Mouse (Mus musculus) small intestine, adult 2 months (tissue): ENCODE measurements around the gene Cmtm2a.

Experiments used
- CTCF ChIP-seq: fragments of 200-500 bp; IDR thresholded peaks from 2 replicates; pipeline ENCODE4 v1.5.1; 2012; ENCODE audit warnings: low read depth, mild to moderate bottlenecking, control low read depth, inconsistent platforms, low read length, moderate library complexity, mixed read lengths; ENCODE audit not compliant: insufficient replicate concordance, insufficient read length; ENCODE audit errors: extremely low read depth
- POLR2A ChIP-seq: fragments of 200-500 bp; IDR thresholded peaks from 2 replicates; pipeline ENCODE4 v1.6.1; 2012; ENCODE audit warnings: low read depth, mild to moderate bottlenecking, control low read depth, inconsistent platforms, low read length, moderate library complexity

GRCm38 (mm10) chr8:104332665-104333631 lies 40.0 kb upstream of the Cmtm2a start:
- TF ChIP-seq CTCF, result no peak
- no peak for TF ChIP-seq POLR2A
